Mouse (Mus musculus) spleen, adult 2 months (tissue): ENCODE measurements around the gene Sntb2.

ENCODE experiments used
- CTCF ChIP-seq: fragments of 200-500 bp; IDR thresholded peaks from 2 replicates; pipeline ENCODE4 v1.5.1; 2011; ENCODE audit warnings: mild to moderate bottlenecking, inconsistent platforms; ENCODE audit not compliant: insufficient read depth, insufficient read length, insufficient replicate concordance; ENCODE audit errors: extremely low read depth
- POLR2A ChIP-seq: fragments of 200-500 bp; IDR thresholded peaks from 2 replicates; pipeline ENCODE4 v1.6.1; 2011; ENCODE audit warnings: low read depth, low read length, inconsistent platforms

GRCm38 (mm10) chr8:106927247-106927646 lies 8.3 kb upstream of the Sntb2 start:
- TF ChIP-seq CTCF: peak; percentile 44; the same call in 1 of the 2 replicates
- TF ChIP-seq POLR2A: no peak
